Mouse (Mus musculus): ENCODE measurements at regions not wholly inside any gene's neighbourhood (a gene's known extent, or its start where the extent isn't known, plus 50 kb on each side); places are given as distances from the start of the nearest gene placed in this dataset.

- TF ChIP-seq CTCF (IDR thresholded peaks at IDR 0.05; ENCODE audit: low read depth, low read length) (no peak), POLR2A (IDR thresholded peaks at IDR 0.05; ENCODE audit: extremely low read depth, insufficient read depth, low read length) (no peak)
- no peak for DNase-seq (ENCODE audit: extremely low read depth, low read depth, low spot score)
- H3K79me2 ChIP-seq (ENCODE audit: control insufficient read depth, insufficient read depth, low read length): no peaks in the 10 kb centered on the region
- H3K27me3 ChIP-seq (ENCODE audit: control insufficient read depth, insufficient read depth, low read length): no peaks in the 10 kb centered on the region
- no peak overlapping the region for H3K4me3 ChIP-seq (ENCODE audit: insufficient read depth, low read depth, low read length)
- 73% methylated on average over 2 of the region's 2 CpGs for WGBS
- H3K9ac ChIP-seq (ENCODE audit: low read depth, low read length): no peak overlapping the region
- no peaks in the 10 kb centered on the region for H3K36me3 ChIP-seq (ENCODE audit: control insufficient read depth, insufficient read depth, low read length)
- no peak overlapping the region for H3K27ac ChIP-seq (replicated peaks; ENCODE audit: insufficient read depth, low read depth, low read length)
- no peaks in the 10 kb centered on the region for H3K4me1 ChIP-seq (ENCODE audit: control insufficient read depth, insufficient read depth, low read length)
These were observed 102.6 kb downstream of the Zfp36l1 start for GRCm38 (mm10) chr12:80010220-80010619.

DNA sequence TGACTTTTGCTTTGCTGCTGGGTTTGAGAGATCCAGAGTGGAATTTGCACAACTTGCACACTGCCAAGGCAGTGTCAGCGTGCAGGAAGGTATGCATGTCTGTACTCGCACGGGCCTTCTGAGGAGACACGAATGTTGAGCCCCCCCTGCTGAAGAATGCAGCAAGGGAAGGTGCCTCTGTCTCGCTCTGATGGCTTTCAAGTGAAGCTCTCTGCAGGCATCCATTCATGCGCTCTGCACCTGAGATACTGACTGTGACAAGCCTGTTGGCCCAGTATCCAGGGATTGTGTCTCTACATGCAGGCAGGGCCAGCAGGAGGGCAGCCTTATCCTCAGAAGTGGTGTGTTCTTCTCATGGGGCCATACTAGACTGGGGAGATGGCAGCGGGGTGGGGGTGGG is 105.0 kb downstream of the Zfp36l1 start:
- Histone ChIP-seq H3K79me2 (ENCODE audit: control insufficient read depth, insufficient read depth, low read length) (no peaks in the 10 kb centered on the region), H3K27ac (replicated peaks; ENCODE audit: insufficient read depth, low read depth, low read length) (no peak overlapping the region), H3K4me3 (ENCODE audit: insufficient read depth, low read depth, low read length) (no peak overlapping the region), H3K4me1 (ENCODE audit: control insufficient read depth, insufficient read depth, low read length) (no peaks in the 10 kb centered on the region), H3K9ac (ENCODE audit: low read depth, low read length) (no peak overlapping the region), H3K27me3 (ENCODE audit: control insufficient read depth, insufficient read depth, low read length) (no peaks in the 10 kb centered on the region), H3K36me3 (ENCODE audit: control insufficient read depth, insufficient read depth, low read length) (no peaks in the 10 kb centered on the region)
- TF ChIP-seq CTCF (IDR thresholded peaks at IDR 0.05; ENCODE audit: low read depth, low read length): no peak
- TF ChIP-seq POLR2A (IDR thresholded peaks at IDR 0.05; ENCODE audit: extremely low read depth, insufficient read depth, low read length): no peak
- WGBS: 85% methylated on average over 7 of the region's 7 CpGs
- DNase-seq (ENCODE audit: extremely low read depth, low read depth, low spot score): no peak

GRCm38 (mm10) chr12:80005227-80005919 is 107.4 kb downstream of the Zfp36l1 start:
- H3K36me3 ChIP-seq (ENCODE audit: control insufficient read depth, insufficient read depth, low read length): no peaks in the 10 kb centered on the region
- H3K4me1 ChIP-seq (ENCODE audit: control insufficient read depth, insufficient read depth, low read length): peaks cover 6% of the 10 kb centered on the region
- no peaks in the 10 kb centered on the region for H3K27me3 ChIP-seq (ENCODE audit: control insufficient read depth, insufficient read depth, low read length)
- H3K9ac ChIP-seq (ENCODE audit: low read depth, low read length): no peak overlapping the region
- TF ChIP-seq POLR2A (IDR thresholded peaks at IDR 0.05; ENCODE audit: extremely low read depth, insufficient read depth, low read length) (no peak), CTCF (IDR thresholded peaks at IDR 0.05; ENCODE audit: low read depth, low read length) (no peak)
- 94% methylated on average over 13 of the region's 13 CpGs for WGBS
- H3K79me2 ChIP-seq (ENCODE audit: control insufficient read depth, insufficient read depth, low read length): no peaks in the 10 kb centered on the region
- H3K4me3 ChIP-seq (ENCODE audit: insufficient read depth, low read depth, low read length): no peak overlapping the region
- DNase-seq (ENCODE audit: extremely low read depth, low read depth, low spot score): no peak
- H3K27ac ChIP-seq (replicated peaks; ENCODE audit: insufficient read depth, low read depth, low read length): no peak overlapping the region

DNA sequence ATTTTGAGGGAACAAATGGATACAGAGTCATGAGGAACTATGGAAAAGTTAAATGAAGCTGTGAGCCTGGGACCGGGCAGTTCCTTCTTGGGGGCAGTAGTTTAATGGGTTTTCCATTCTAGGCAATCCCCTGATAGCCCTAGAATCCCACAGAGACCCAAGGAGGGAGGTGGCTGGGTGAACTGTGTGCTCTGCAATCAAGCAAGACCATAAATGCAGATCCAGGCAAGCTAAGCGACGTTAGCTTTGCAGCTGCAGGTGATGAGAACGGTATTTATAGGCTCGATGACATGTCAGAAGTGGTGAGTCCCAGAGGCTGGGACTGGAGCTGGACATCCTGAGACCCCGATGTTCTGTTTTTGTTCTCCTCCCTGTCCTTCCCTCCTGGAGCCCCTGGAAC is 108.2 kb downstream of the Zfp36l1 start:
- no peak for DNase-seq (ENCODE audit: extremely low read depth, low read depth, low spot score)
- WGBS: 94% methylated on average over 6 of the region's 6 CpGs
- no peaks in the 10 kb centered on the region for H3K36me3 ChIP-seq (ENCODE audit: control insufficient read depth, insufficient read depth, low read length)
- H3K79me2 ChIP-seq (ENCODE audit: control insufficient read depth, insufficient read depth, low read length): no peaks in the 10 kb centered on the region
- no peak overlapping the region for H3K27ac ChIP-seq (replicated peaks; ENCODE audit: insufficient read depth, low read depth, low read length)
- H3K9ac ChIP-seq (ENCODE audit: low read depth, low read length): no peak overlapping the region
- H3K27me3 ChIP-seq (ENCODE audit: control insufficient read depth, insufficient read depth, low read length): no peaks in the 10 kb centered on the region
- TF ChIP-seq POLR2A (IDR thresholded peaks at IDR 0.05; ENCODE audit: extremely low read depth, insufficient read depth, low read length): no peak
- TF ChIP-seq CTCF (IDR thresholded peaks at IDR 0.05; ENCODE audit: low read depth, low read length): no peak
- H3K4me3 ChIP-seq (ENCODE audit: insufficient read depth, low read depth, low read length): no peak overlapping the region
- H3K4me1 ChIP-seq (ENCODE audit: control insufficient read depth, insufficient read depth, low read length): peaks cover 6% of the 10 kb centered on the region

GRCm38 (mm10) chr12:80003486-80003885 is 109.3 kb downstream of the Zfp36l1 start:
- no peak for DNase-seq (ENCODE audit: extremely low read depth, low read depth, low spot score)
- H3K79me2 ChIP-seq (ENCODE audit: control insufficient read depth, insufficient read depth, low read length): no peaks in the 10 kb centered on the region
- H3K27me3 ChIP-seq (ENCODE audit: control insufficient read depth, insufficient read depth, low read length): no peaks in the 10 kb centered on the region
- H3K36me3 ChIP-seq (ENCODE audit: control insufficient read depth, insufficient read depth, low read length): no peaks in the 10 kb centered on the region
- H3K4me3 ChIP-seq (ENCODE audit: insufficient read depth, low read depth, low read length): no peak overlapping the region
- 95% methylated on average over 12 of the region's 12 CpGs for WGBS
- TF ChIP-seq CTCF (IDR thresholded peaks at IDR 0.05; ENCODE audit: low read depth, low read length): no peak
- no peak for TF ChIP-seq POLR2A (IDR thresholded peaks at IDR 0.05; ENCODE audit: extremely low read depth, insufficient read depth, low read length)
- peaks cover 13% of the 10 kb centered on the region for H3K4me1 ChIP-seq (ENCODE audit: control insufficient read depth, insufficient read depth, low read length)
- no peak overlapping the region for H3K9ac ChIP-seq (ENCODE audit: low read depth, low read length)
- H3K27ac ChIP-seq (replicated peaks; ENCODE audit: insufficient read depth, low read depth, low read length): no peak overlapping the region

- no peak overlapping the region for H3K9ac ChIP-seq (ENCODE audit: low read depth, low read length)
- no peaks in the 10 kb centered on the region for H3K36me3 ChIP-seq (ENCODE audit: control insufficient read depth, insufficient read depth, low read length)
- H3K27me3 ChIP-seq (ENCODE audit: control insufficient read depth, insufficient read depth, low read length): no peaks in the 10 kb centered on the region
- DNase-seq (ENCODE audit: extremely low read depth, low read depth, low spot score): no peak
- H3K4me3 ChIP-seq (ENCODE audit: insufficient read depth, low read depth, low read length): no peak overlapping the region
- no peak overlapping the region for H3K27ac ChIP-seq (replicated peaks; ENCODE audit: insufficient read depth, low read depth, low read length)
- no peaks in the 10 kb centered on the region for H3K79me2 ChIP-seq (ENCODE audit: control insufficient read depth, insufficient read depth, low read length)
- 84% methylated on average over 13 of the region's 13 CpGs for WGBS
- H3K4me1 ChIP-seq (ENCODE audit: control insufficient read depth, insufficient read depth, low read length): peaks cover 13% of the 10 kb centered on the region
- TF ChIP-seq CTCF (IDR thresholded peaks at IDR 0.05; ENCODE audit: low read depth, low read length): no peak
- TF ChIP-seq POLR2A (IDR thresholded peaks at IDR 0.05; ENCODE audit: extremely low read depth, insufficient read depth, low read length): no peak
These were observed 110.2 kb downstream of the Zfp36l1 start for GRCm38 (mm10) chr12:80002474-80003125.
